Comparison of ENCODE assay signal across 15 mouse cellular contexts in the genomic region with DNA sequence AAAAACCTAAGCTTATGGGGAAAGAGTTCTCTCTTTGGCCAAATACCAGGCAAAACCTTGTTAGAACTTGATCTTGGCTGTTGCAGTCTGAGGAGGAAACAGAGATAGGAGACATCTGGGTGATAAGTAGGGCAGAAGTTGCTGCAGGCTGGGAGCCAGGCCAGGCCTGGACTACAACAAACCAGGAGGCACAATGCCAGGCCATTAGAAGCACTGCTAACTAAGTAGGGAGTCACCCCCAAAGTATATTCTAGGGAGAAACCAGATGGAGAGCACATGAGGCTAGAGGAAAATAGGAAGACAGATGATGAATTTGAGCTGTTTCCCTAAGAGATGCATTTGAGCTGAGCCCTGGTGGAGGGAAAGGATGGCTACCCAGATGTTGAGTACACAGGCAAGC.
A peak's percentile ranks its signal among the peaks of the same experiment; 100 is the strongest.
DNase-seq lines count a peak whose midpoint lies in the region; ATAC-seq lines count a peak whose summit lies in the region.
"Had no signal": no experiment of that assay in that cellular context is flagged by ENCODE, and none has a peak within 500 bp of the region (broad histone marks: within the 10 kb centered on the region; RNA-seq: fewer than 3 reads in every experiment).

No protein-coding gene starts in this region.

- no peaks in the 10 kb centered on the region for H3K27me3 ChIP-seq in hindbrain, embryonic 14.5 days (ENCODE audit: control insufficient read depth, insufficient read depth, low read length)
- H3K27me3 ChIP-seq in hindbrain, embryonic 13.5 days: no peaks in the 10 kb centered on the region
- H3K27me3 ChIP-seq: embryonic facial prominence, embryonic 12.5 days; heart, embryonic 15.5 days; midbrain, embryonic 12.5 days had no signal

- ATAC-seq in hindbrain, embryonic 14.5 days (ENCODE audit: low FRiP score): no peak
- no peak for ATAC-seq in hindbrain, embryonic 13.5 days (ENCODE audit: low FRiP score)
- ATAC-seq: liver, postnatal 0 days had no signal

- peak; percentile 33 for DNase-seq in kidney, postnatal 10 days
- DNase-seq in kidney, adult 9 months: no peak
- DNase-seq in heart, adult 9 months (ENCODE audit: low spot score in 2 of 2): peak; percentile 47 to 50
- peak; percentile 28 to 48 for DNase-seq in lung, adult 18-20 months
- DNase-seq in ovary, adult 18-20 months (ENCODE audit: low spot score): peak; percentile 54
- no peak for DNase-seq in hindbrain, embryonic 14.5 days (ENCODE audit: low spot score)
- DNase-seq: adrenal gland, postnatal 25 days; liver, postnatal 0 days; thymus, postnatal 4 days had no signal

- no peak overlapping the region for H3K9ac ChIP-seq in hindbrain, embryonic 14.5 days
- H3K9ac ChIP-seq in hindbrain, embryonic 13.5 days: no peak overlapping the region
- H3K9ac ChIP-seq: embryonic facial prominence, embryonic 12.5 days; heart, embryonic 15.5 days; liver, postnatal 0 days; midbrain, embryonic 12.5 days had no signal

- no peak overlapping the region for H3K4me2 ChIP-seq in hindbrain, embryonic 14.5 days (replicated peaks)
- H3K4me2 ChIP-seq in hindbrain, embryonic 13.5 days: no peak overlapping the region
- H3K4me2 ChIP-seq: embryonic facial prominence, embryonic 12.5 days; heart, embryonic 15.5 days; midbrain, embryonic 12.5 days had no signal

- no peak overlapping the region for H3K27ac ChIP-seq in hindbrain, embryonic 14.5 days
- no peak overlapping the region for H3K27ac ChIP-seq in hindbrain, embryonic 13.5 days
- H3K27ac ChIP-seq: embryonic facial prominence, embryonic 12.5 days; forebrain, embryonic 10.5 days; heart, embryonic 15.5 days; midbrain, embryonic 12.5 days had no signal

- H3K36me3 ChIP-seq in hindbrain, embryonic 14.5 days (replicated peaks; ENCODE audit: control insufficient read depth, insufficient read depth): no peaks in the 10 kb centered on the region
- no peaks in the 10 kb centered on the region for H3K36me3 ChIP-seq in hindbrain, embryonic 13.5 days
- H3K36me3 ChIP-seq: embryonic facial prominence, embryonic 12.5 days; forebrain, embryonic 10.5 days; heart, embryonic 15.5 days; midbrain, embryonic 12.5 days had no signal

- H3K9me3 ChIP-seq in hindbrain, embryonic 14.5 days (ENCODE audit: control insufficient read depth, low read length): 0 out of 2 replicates have a peak, but pooled peaks cover 8% of the 10 kb centered on the region
- H3K9me3 ChIP-seq in hindbrain, embryonic 13.5 days: no peaks in the 10 kb centered on the region
- H3K9me3 ChIP-seq: embryonic facial prominence, embryonic 12.5 days; midbrain, embryonic 12.5 days had no signal

- H3K4me3 ChIP-seq in hindbrain, embryonic 14.5 days (replicated peaks; ENCODE audit: low read length): no peak overlapping the region
- no peak overlapping the region for H3K4me3 ChIP-seq in hindbrain, embryonic 13.5 days
- H3K4me3 ChIP-seq: embryonic facial prominence, embryonic 12.5 days; forebrain, embryonic 10.5 days; heart, embryonic 15.5 days; midbrain, embryonic 12.5 days; myocyte had no signal

- no peaks in the 10 kb centered on the region for H3K4me1 ChIP-seq in hindbrain, embryonic 14.5 days (replicated peaks; ENCODE audit: control insufficient read depth, insufficient read depth, low read length)
- peaks cover 10% of the 10 kb centered on the region for H3K4me1 ChIP-seq in hindbrain, embryonic 13.5 days (replicated peaks)
- H3K4me1 ChIP-seq: embryonic facial prominence, embryonic 12.5 days; forebrain, embryonic 10.5 days; heart, embryonic 15.5 days; midbrain, embryonic 12.5 days had no signal

Comparison
In these comparisons a context has a peak if more than half of its experiments do, and no peak if none do; other contexts are left out.
1. DNase-seq: peak in kidney, postnatal 10 days (single experiment), heart, adult 9 months (2 of 2), lung, adult 18-20 months (2 of 2) and ovary, adult 18-20 months (single experiment); none in kidney, adult 9 months (single experiment) and hindbrain, embryonic 14.5 days (single experiment).